Mouse (Mus musculus): ENCODE measurements at regions not wholly inside any gene's neighbourhood (a gene's known extent, or its start where the extent isn't known, plus 50 kb on each side); places are given as distances from the start of the nearest gene placed in this dataset.

- DNase-seq (ENCODE audit: low spot score) = no peak
Measured at GRCm38 (mm10) chr3:148762541-148763225, 227.7 kb downstream of the Adgrl2 start.

- no peak for DNase-seq (ENCODE audit: low spot score)
Measured at GRCm38 (mm10) chr3:148761586-148761985, 228.8 kb downstream of the Adgrl2 start.

GRCm38 (mm10) chr3:148759500-148759899 lies 230.9 kb downstream of the Adgrl2 start:
- DNase-seq (ENCODE audit: low spot score) = no peak

- DNase-seq (ENCODE audit: low spot score) = no peak
Measured at GRCm38 (mm10) chr3:148746234-148746633, 244.1 kb downstream of the Adgrl2 start.

DNA sequence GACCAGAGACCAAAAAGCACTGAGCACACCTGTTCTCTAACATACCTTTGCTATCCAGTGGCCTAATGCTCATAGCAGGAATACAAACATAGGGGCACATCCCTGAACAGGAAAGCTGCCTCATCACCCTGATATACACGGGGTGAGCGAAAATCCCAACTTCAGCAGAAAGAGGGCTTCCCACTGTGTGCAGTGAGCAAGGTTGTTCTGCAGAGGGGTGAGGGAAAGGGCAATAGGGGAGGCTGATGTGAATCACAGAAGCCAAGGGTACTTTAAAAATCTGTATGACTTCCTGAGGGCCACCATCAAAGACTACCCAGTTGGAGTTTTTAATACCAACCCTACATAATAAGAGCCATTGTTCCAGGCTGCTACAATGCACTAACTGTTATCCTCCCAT lies 245.7 kb downstream of the Adgrl2 start:
- no peak for DNase-seq (ENCODE audit: low spot score)

DNA sequence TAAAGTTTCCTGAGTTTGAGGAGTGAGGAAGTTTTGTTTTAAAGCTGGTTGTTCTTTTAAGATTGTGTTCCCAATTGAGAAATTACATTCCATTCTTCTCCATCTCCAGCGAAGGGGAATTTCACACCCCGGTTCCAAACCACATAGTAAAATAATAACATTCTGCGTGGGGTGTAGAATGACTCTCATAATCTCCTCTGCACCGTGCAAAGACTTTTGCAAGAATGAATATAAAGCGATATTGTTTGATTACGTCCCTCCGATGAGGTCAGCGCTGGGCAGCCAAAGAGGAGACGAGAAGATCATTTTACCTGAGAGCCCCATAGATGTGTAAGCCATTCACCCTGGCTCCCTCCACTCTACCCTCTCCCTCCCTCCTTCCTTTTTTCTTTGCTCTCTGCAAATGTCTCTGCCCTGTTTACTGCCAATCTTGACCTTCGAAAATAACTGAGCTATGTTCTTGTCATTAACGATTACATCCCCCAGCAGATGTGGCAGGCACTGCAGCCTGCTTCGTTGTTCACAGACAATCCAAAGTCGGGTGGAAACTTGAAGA lies 256.1 kb downstream of the Adgrl2 start:
- DNase-seq (ENCODE audit: low spot score) = no peak

DNA sequence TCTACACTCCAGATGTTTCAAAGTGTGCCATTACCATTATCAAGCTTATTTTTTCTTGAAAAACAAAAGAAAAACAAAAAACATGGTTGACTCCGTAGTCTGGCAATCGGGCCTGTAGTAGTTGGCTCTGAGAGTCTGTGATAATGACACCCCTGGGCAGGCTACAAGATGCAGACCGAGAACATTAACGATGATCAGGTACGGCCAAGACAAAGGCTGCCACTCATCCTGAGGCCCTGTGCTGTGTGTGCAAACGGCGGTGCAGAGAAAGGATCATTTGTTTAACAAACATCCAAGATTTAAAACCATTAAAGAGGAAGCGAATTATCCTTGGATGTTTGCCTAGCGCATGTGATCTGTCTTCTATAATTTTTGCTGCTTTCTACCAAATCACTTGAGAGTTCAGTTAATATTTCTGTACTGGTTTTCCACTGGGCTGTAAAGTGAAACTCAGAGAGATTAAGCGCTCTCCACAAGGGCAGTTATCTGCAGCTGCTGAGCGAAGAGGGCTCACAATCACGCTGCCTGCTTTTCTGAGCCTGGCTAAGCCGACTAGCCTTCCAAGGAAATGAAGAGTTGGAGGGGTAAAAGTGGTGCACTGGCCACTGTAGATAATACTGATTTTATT lies 257.0 kb downstream of the Adgrl2 start:
- DNase-seq (ENCODE audit: low spot score) = peak; percentile 49

- DNase-seq (ENCODE audit: low spot score) = no peak
Measured at GRCm38 (mm10) chr3:148731436-148731835, 258.9 kb downstream of the Adgrl2 start.

DNA sequence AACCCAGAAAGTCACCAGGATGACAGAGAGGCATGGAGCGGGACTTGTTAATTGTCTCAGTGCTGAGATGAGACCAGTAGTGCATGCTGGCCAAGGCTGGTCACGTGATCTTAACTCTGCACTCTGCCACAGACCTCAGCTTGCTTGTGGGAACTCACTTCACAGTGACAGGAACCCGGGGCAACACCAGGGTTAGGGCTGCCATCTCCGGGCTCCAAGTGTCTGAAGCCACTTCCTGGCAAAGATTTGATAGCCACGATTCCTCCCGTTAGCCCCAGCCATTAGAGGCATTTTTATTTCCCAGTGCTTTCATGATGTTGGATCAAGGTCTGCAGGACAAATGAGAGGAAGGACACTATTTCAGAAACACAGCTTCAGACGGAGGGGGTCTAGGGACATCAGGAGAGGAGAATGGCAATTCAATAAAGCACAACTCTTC lies 261.1 kb downstream of the Adgrl2 start:
- peak; percentile 44 for DNase-seq (ENCODE audit: low spot score)

DNA sequence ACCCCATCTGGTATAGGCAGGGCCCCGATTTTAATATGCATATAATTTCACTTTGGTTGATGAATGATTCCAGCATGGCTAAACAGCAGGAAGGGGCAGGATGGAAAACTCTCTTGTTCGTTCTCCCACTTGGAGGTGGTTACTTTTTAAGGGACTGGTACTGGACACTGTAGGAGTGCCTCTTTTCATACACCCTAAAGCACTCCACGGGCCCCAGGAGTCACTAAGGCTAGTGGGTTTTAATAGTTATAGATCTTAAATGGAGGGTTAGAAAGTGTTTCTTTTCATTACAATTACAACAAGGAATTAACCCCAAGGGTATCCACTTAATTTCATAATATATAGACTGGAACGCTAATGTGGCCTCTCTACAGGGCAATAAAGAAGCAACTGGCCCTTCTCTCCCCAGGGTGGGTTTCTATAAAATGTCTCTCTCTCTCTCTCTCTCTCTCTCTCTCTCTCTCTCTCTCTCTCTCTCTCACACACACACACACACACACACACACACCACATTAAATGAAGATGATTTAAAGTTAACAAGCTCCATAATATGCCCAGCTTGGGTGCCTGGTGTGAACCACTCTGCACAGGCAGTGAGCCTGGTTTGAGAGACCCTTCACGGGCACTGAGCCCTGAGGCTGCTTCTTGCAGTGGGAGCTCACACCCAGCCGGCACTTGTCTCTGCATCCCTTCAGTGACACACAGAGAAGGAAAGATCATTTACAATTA lies 261.7 kb downstream of the Adgrl2 start:
- no peak for DNase-seq (ENCODE audit: low spot score)

GRCm38 (mm10) chr3:148726596-148727331 lies 263.6 kb downstream of the Adgrl2 start:
- peak; percentile 45 for DNase-seq (ENCODE audit: low spot score)

GRCm38 (mm10) chr3:148696555-148696954 lies 293.8 kb downstream of the Adgrl2 start:
- no peak for DNase-seq (ENCODE audit: low spot score)

- no peak for DNase-seq (ENCODE audit: low spot score)
Measured at GRCm38 (mm10) chr3:148695453-148695852, 294.9 kb downstream of the Adgrl2 start.

- no peak for DNase-seq (ENCODE audit: low spot score)
Measured at GRCm38 (mm10) chr3:148683181-148683580, 307.2 kb downstream of the Adgrl2 start.

DNA sequence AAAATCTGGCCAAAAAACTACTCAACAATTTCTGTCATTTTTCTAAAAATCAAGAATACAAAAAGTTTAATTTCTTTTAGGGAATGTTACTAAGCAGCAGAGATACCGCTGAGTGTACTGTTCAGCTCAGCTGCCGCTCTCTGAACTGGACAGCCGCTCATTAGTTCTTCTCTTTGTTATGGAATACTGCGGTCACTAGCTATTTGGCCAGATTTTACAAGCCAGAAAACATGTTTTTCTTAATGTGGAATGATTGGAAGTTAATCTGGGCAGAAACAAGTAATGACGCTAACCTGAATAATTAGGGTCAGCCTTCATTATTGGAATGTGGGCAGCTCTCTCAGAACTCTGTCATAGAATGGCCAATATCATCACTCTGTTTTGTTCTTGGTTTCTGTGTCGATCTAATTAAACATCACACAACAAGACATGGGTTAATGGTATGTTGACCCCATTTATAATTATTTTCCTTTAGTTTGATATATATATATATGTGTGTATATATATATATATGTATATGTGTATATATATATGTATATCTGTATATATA lies 307.8 kb downstream of the Adgrl2 start:
- DNase-seq (ENCODE audit: low spot score) = peak; percentile 76

DNA sequence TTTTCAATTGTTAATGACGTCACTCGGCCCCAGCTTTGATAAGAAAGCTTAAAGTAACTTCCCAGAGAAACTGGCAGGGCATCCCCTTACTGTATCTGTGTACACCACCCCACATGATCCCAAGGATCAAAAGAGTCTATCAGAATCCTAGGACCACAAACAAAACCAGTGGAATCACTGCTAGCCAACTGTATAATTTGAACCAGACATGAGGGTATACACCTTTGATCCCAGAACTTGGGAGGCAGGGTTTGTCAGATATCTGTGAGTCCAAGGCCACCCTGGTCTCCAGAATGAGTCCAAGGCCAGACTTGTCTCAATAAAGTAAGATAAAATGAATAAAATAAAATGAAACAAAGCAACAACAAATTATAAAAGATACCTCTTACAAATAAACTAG lies 309.2 kb downstream of the Adgrl2 start:
- no peak for DNase-seq (ENCODE audit: low spot score)

DNA sequence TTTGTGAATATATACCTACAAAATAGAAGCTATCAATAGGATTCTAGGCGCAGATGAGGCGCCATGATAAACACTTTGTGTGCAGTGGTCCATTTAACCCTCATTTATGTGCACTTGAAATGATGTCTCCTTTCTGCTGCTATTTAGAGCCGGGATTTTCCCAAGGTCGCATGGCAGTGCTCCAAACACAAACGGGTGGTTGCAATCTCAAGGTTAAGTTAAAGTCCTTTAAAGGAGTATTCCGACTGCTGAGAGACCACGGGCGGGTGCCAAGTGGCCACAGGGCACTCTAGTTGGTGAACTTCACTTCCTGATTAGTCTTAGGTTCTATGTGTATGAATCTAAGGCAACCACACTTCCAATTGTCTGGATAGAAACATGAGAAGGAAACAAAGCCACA lies 309.6 kb downstream of the Adgrl2 start:
- no peak for DNase-seq (ENCODE audit: low spot score)

DNA sequence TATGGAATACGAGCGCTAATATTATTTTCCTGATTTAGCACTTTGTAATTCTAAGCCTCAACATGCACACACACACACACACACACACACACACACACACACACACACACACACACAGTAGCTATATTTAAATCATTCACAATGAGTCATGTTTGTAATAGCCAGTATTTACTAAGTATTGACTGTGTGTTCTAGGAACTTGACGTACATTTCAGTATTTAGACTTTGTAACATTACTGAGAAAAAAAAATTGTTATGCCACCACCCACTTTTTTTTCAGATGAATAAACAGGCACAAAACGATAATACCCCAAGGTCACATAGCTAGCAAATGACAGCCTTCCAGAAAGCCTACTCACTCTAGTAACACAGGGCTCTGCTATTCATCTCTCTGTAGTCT lies 310.3 kb downstream of the Adgrl2 start:
- no peak for DNase-seq (ENCODE audit: low spot score)

GRCm38 (mm10) chr3:148679121-148679520 lies 311.2 kb downstream of the Adgrl2 start:
- no peak for DNase-seq (ENCODE audit: low spot score)

GRCm38 (mm10) chr3:148676025-148676424 lies 314.3 kb downstream of the Adgrl2 start:
- no peak for DNase-seq (ENCODE audit: low spot score)

DNA sequence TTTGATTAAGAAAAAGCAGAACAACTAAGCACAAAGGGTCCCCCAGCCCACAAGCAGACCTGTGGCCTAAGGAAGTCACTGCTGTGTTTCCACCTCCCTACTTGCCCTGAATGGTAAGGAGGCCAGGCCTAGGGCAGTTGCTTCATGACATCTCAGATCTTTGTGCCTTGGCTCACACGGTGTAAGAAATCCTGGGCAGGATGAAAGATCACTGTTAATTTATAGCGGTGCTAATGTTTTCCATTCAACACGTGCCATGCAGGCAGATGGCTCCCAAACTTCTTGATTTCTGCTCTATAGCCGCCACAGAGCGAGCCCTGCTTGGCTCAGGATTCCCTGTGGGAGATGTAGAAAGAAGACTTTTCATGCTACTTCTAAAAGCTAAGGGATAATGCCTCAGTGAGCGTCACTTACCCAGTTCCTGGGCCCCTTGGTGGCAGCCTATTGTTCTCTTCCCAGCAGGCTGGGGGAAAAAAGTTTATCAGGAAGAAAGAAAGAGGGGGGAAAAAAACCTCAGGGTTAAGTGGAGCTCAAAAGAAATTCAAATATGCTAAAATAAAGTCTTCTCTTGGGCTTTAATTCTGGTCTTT lies 327.4 kb downstream of the Adgrl2 start:
- DNase-seq (ENCODE audit: low spot score) = peak; percentile 37

Measured in retina, embryonic 14.5 days (tissue).